Mouse (Mus musculus) heart, adult 2 months (tissue): ENCODE measurements around the gene Synrg.

Source experiments
- CTCF ChIP-seq: fragments of 200-600 bp; IDR thresholded peaks from 2 replicates; pipeline ENCODE4 v1.8.1; 2022; ENCODE audit warnings: antibody characterized with exemption, mild to moderate bottlenecking, moderate library complexity
- EP300 ChIP-seq: fragments of 200-500 bp; IDR thresholded peaks from 2 replicates; pipeline ENCODE4 v1.6.1; 2011; ENCODE audit warnings: low read depth, low read length, control low read depth; ENCODE audit not compliant: insufficient read depth
- POLR2A ChIP-seq: fragments of 200-500 bp; IDR thresholded peaks from 2 replicates; pipeline ENCODE4 v1.6.1; 2011; ENCODE audit warnings: mild to moderate bottlenecking, low read depth, low read length, control low read depth; ENCODE audit not compliant: insufficient read depth

GRCm38 (mm10) chr11:84032559-84032958 is 68.3 kb downstream of the Synrg start:
- TF ChIP-seq POLR2A, result no peak
- no peak for TF ChIP-seq CTCF
- no peak for TF ChIP-seq EP300
